Mouse (Mus musculus) liver, embryonic 14.5 days (tissue): ENCODE measurements at regions not wholly inside any gene's neighbourhood (a gene's known extent, or its start where the extent isn't known, plus 50 kb on each side); places are given as distances from the start of the nearest gene placed in this dataset.

ENCODE experiments used
- ATAC-seq: fragments of 200-750 bp; cut with Nextera tagmentation; 2 replicates; pipeline ENCODE4 v1.8.0; 2017; ENCODE audit warnings: moderate number of reproducible peaks, mild to moderate bottlenecking, moderate library complexity; ENCODE audit not compliant: insufficient read depth
- DNase-seq, 3 experiments: peaks; one replicate each; pipeline ENCODE4 v3.0.0-alpha.2; 2012 to 2013; ENCODE audit warnings: low read depth in 3 of 3, low spot score in 3 of 3
- H3K27ac ChIP-seq: fragments of 300-500 bp; sonication (generic); 2 replicates; pipeline ENCODE4 v1.5.1; 2014; ENCODE audit warnings: moderate library complexity, mild to moderate bottlenecking, control low read depth, inconsistent platforms
- H3K27me3 ChIP-seq: fragments of 300-500 bp; sonication (generic); 2 replicates; pipeline ENCODE4 v1.6.1; 2014; ENCODE audit warnings: mild to moderate bottlenecking, low read length, moderate library complexity; ENCODE audit not compliant: control insufficient read depth, insufficient read depth
- H3K36me3 ChIP-seq: fragments of 300-500 bp; sonication (generic); replicated peaks from 2 replicates; pipeline ENCODE4 v1.6.1; 2014; ENCODE audit warnings: low read depth; ENCODE audit not compliant: control insufficient read depth, insufficient read depth
- H3K4me1 ChIP-seq, 2 experiments: fragments of 200-500 bp in 1 of 2; fragments of 300-500 bp in 1 of 2; sonication (generic) in 1 of 2; replicated peaks; 2 replicates each; pipeline ENCODE4 v1.6.1; 2012 to 2014; ENCODE audit warnings: antibody characterized with exemption in 1 of 2, inconsistent platforms in 1 of 2, low read length in 1 of 2; ENCODE audit not compliant: control insufficient read depth in 2 of 2, insufficient read depth in 2 of 2
- H3K4me2 ChIP-seq: fragments of 300-500 bp; sonication (generic); 2 replicates; pipeline ENCODE4 v1.6.1; 2014; ENCODE audit warnings: low read depth, mild to moderate bottlenecking, control low read depth, moderate library complexity
- H3K4me3 ChIP-seq, 2 experiments: fragments of 200-500 bp in 1 of 2; fragments of 300-500 bp in 1 of 2; sonication (generic) in 1 of 2; 2 replicates each; pipeline ENCODE4 v1.5.1; 2012 to 2014; ENCODE audit warnings: low read depth in 2 of 2, low read length in 2 of 2, mild to moderate bottlenecking in 2 of 2, control low read depth in 1 of 2, inconsistent platforms in 1 of 2, moderate library complexity in 1 of 2; ENCODE audit not compliant: insufficient read depth in 1 of 2
- H3K9ac ChIP-seq: fragments of 300-500 bp; sonication (generic); replicated peaks from 2 replicates; pipeline ENCODE4 v1.6.1; 2014; ENCODE audit warnings: mild to moderate bottlenecking, control low read depth, moderate library complexity
- H3K9me3 ChIP-seq: fragments of 300-500 bp; sonication (generic); 2 replicates; pipeline ENCODE4 v1.6.1; 2016; ENCODE audit warnings: low read length, mixed read lengths; ENCODE audit not compliant: control insufficient read depth
- CTCF ChIP-seq: IDR thresholded peaks from 2 replicates; pipeline ENCODE4 v1.5.1; 2016; ENCODE audit warnings: antibody characterized with exemption, low read depth, control low read depth
- EP300 ChIP-seq: IDR thresholded peaks from 2 replicates; pipeline ENCODE4 v1.6.1; 2016; ENCODE audit warnings: antibody characterized with exemption, low read depth
- WGBS: fragments of 180-500 bp; shearing (Covaris S2); extraction: QIAGEN DNeasy Blood & Tissue Kit; methylation state at CpG from one replicate; pipeline ENCODE4 v1.1.7; 2014; ENCODE audit not compliant: insufficient replicate concordance; 5-methylcytosine and 5-hydroxymethylcytosine counted together

DNA sequence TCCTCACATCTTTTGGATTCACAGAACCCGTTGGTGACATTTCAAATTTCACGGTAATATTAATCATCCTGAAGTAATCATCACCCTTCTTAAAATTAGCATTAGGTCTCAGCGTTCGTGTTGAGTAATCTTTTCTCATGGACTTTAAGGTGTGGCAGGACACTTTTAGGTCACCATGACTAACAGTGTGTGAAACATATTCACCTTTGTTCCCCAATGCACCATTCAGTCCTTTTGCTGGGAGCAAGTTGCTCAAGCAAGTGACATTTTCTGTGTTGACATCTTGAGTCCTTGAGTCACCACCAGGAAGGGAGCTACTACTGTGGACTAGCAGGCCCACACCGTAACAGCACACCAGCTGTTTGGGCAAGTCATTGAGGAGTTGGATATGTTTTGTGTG is 431.9 kb upstream of the Adamts16 start:
- Histone ChIP-seq H3K36me3 (no peaks in the 10 kb centered on the region), H3K4me3 (no peak overlapping the region), H3K27me3 (no peaks in the 10 kb centered on the region), H3K9me3 (no peaks in the 10 kb centered on the region), H3K4me1 (no peaks in the 10 kb centered on the region), H3K4me2 (no peak overlapping the region), H3K9ac (no peak overlapping the region), H3K27ac (no peak overlapping the region)
- ATAC-seq (no peak), DNase-seq (no peak)
- TF ChIP-seq CTCF (no peak), EP300 (no peak)
- WGBS: 69% methylated on average over 5 of the region's 5 CpGs

DNA sequence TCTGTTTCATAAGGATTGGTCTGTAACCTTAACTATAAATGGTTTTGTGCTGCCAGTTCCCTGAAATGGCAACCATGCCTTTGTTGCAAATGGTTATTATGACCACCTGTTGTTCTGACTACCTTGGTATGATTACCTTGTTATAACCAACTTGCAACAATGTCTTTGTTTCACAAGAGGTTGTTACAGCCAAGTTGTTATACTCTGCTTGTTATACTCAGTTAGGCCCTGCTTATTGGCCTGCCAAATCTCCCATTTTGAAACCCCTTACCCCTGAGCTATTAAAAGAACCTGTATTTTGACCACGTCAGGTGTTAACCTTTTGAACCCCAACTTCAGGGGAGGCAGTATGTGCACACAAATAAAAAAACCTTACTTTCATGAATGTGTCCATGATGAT is 431.5 kb upstream of the Adamts16 start:
- no peaks in the 10 kb centered on the region for H3K27me3 ChIP-seq
- no peak overlapping the region for H3K9ac ChIP-seq
- 57% methylated on average over 1 of the region's 1 CpGs for WGBS
- DNase-seq (no peak), ATAC-seq (no peak)
- no peak for TF ChIP-seq CTCF
- no peak for TF ChIP-seq EP300
- no peaks in the 10 kb centered on the region for H3K36me3 ChIP-seq
- no peaks in the 10 kb centered on the region for H3K9me3 ChIP-seq
- H3K4me3 ChIP-seq: no peak overlapping the region
- no peak overlapping the region for H3K4me2 ChIP-seq
- no peaks in the 10 kb centered on the region for H3K4me1 ChIP-seq
- no peak overlapping the region for H3K27ac ChIP-seq

DNA sequence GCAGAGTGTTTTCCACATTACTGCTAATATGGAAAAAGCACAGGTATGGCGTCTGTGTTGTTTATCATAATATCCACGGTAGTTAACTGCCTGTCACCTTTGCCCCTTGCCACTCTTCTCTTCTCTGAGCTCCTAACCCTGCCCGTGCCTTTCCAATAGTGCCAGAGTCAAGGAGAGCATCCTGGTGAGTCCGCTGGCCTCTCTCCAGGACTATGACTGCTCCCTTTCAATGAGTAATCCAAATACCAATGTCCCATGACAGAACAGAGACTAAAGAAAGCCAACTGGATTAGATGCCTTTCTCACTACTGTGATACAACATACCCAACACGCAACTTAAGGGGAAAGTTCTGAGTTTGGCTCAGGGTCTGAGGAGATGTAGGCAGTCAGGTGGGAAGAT is 430.8 kb upstream of the Adamts16 start:
- ATAC-seq: no peak
- Histone ChIP-seq H3K27me3 (no peaks in the 10 kb centered on the region), H3K9ac (no peak overlapping the region), H3K4me1 (no peaks in the 10 kb centered on the region), H3K27ac (no peak overlapping the region), H3K36me3 (no peaks in the 10 kb centered on the region), H3K4me2 (no peak overlapping the region), H3K9me3 (no peaks in the 10 kb centered on the region), H3K4me3 (no peak overlapping the region)
- no peak for TF ChIP-seq CTCF
- TF ChIP-seq EP300: no peak
- no peak for DNase-seq
- WGBS: 47% methylated on average over 5 of the region's 5 CpGs

DNA sequence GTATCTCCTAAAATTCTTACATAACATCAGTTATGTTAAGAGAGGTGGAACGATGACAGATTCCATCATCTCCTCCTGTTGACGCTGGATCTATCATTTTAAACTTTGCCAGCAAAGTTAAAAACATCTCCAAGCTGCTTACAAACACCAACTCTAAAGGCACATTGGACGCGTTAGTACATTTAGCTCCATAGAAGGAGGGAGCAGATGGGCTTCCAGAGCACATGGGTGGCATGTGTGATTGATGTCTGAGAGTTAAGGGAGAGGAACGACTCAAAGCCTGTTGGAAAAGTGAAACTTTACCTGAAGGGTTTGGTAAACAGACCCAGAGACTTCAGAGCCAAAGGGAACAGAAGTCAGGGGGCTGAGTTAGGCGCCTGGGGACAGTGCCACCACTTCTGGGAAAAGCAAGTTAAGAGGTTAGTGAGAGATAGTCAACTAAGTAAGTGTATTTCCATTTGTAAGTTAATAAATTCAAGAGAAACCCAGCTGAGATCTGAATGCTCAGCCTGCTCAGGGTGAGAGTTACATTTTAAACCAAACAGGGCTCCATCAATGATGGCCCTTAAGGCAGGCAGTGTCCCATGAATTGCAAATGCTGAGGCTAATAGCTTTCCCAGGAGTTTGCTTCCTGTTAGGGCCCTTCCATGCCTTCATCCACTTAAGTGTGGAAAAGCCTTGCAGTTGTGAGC is 430.3 kb upstream of the Adamts16 start:
- TF ChIP-seq CTCF (no peak), EP300 (no peak)
- WGBS: 56% methylated on average over 6 of the region's 6 CpGs
- H3K27me3 ChIP-seq: no peaks in the 10 kb centered on the region
- no peak for ATAC-seq
- H3K36me3 ChIP-seq: no peaks in the 10 kb centered on the region
- no peak overlapping the region for H3K27ac ChIP-seq
- no peak overlapping the region for H3K4me2 ChIP-seq
- no peaks in the 10 kb centered on the region for H3K9me3 ChIP-seq
- no peak overlapping the region for H3K4me3 ChIP-seq
- DNase-seq: no peak
- no peaks in the 10 kb centered on the region for H3K4me1 ChIP-seq
- H3K9ac ChIP-seq: no peak overlapping the region

DNA sequence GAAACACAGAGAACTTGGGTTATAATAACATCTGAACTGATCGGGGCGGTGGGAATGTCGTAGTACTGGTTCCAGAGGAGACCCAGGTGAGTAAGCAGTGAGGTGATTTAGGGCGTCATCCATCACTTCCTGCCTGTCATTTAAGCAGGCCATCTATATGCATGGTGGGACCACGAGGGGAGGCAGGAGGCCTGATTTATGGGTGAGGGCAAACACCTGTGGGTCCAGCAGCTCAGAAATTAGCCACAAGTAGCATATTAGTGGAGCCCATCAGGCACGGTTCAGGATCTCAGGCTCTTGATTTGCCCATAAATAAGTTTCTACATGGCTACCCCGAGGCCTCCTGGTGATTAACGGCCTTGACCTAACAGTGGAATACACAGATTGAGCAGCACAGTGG is 428.8 kb upstream of the Adamts16 start:
- H3K4me3 ChIP-seq: no peak overlapping the region
- no peak overlapping the region for H3K4me2 ChIP-seq
- H3K4me1 ChIP-seq: no peaks in the 10 kb centered on the region
- H3K9ac ChIP-seq: no peak overlapping the region
- no peaks in the 10 kb centered on the region for H3K9me3 ChIP-seq
- no peaks in the 10 kb centered on the region for H3K27me3 ChIP-seq
- ATAC-seq: no peak
- H3K36me3 ChIP-seq: no peaks in the 10 kb centered on the region
- no peak overlapping the region for H3K27ac ChIP-seq
- 64% methylated on average over 8 of the region's 8 CpGs for WGBS
- DNase-seq: no peak
- TF ChIP-seq EP300: no peak
- TF ChIP-seq CTCF: no peak
